Mouse (Mus musculus): ENCODE data around the gene Cabp4. TPM values are rescaled to one million over a fixed set of nuclear protein-coding genes. Genes with fewer than 3 reads are reported as not detected.

Gene Cabp4
- polyA plus RNA-seq, 1 experiment from 2014 or later: not detected

DNA sequence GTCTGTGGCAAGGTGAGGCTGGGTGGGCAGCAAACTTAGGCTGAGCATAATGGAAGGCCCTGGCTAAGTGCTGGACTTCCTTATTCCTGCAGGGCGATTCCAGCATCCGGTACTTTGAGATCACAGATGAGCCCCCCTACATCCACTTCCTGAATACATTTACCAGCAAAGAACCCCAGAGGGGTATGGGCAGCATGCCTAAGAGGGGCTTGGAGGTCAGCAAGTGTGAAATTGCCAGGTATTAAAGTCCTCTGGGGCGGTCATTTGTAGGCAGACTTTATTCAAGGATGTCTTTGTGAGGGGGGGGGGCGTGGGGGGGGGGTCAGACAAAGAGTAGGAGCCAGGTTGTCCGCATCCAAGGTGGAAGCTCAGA, 7.6 kb upstream of the Cabp4 start:
- 72% methylated on average over 5 of the region's 5 CpGs for WGBS
- DNase-seq (ENCODE audit: low spot score) (no peak), ATAC-seq (ENCODE audit: insufficient number of reproducible peaks, low FRiP score, low TSS enrichment, low read depth) (no peak)
- Histone ChIP-seq H3K4me3 (ENCODE audit: low read depth, low read length) (no peak overlapping the region), H3K27ac (replicated peaks; ENCODE audit: low read depth, low read length) (no peak overlapping the region), H3K27me3 (ENCODE audit: control insufficient read depth, insufficient read depth, low read length) (no peaks in the 10 kb centered on the region), H3K9me3 (ENCODE audit: control insufficient read depth, low read length) (no peaks in the 10 kb centered on the region), H3K9ac (ENCODE audit: low read length) (no peak overlapping the region), H3K36me3 (ENCODE audit: control insufficient read depth, insufficient read depth, low read length) (peaks cover 17% of the 10 kb centered on the region), H3K4me2 (ENCODE audit: low read depth, severe bottlenecking) (no peak overlapping the region), H3K4me1 (ENCODE audit: control insufficient read depth, insufficient read depth, low read length) (peaks cover 15% of the 10 kb centered on the region)

DNA sequence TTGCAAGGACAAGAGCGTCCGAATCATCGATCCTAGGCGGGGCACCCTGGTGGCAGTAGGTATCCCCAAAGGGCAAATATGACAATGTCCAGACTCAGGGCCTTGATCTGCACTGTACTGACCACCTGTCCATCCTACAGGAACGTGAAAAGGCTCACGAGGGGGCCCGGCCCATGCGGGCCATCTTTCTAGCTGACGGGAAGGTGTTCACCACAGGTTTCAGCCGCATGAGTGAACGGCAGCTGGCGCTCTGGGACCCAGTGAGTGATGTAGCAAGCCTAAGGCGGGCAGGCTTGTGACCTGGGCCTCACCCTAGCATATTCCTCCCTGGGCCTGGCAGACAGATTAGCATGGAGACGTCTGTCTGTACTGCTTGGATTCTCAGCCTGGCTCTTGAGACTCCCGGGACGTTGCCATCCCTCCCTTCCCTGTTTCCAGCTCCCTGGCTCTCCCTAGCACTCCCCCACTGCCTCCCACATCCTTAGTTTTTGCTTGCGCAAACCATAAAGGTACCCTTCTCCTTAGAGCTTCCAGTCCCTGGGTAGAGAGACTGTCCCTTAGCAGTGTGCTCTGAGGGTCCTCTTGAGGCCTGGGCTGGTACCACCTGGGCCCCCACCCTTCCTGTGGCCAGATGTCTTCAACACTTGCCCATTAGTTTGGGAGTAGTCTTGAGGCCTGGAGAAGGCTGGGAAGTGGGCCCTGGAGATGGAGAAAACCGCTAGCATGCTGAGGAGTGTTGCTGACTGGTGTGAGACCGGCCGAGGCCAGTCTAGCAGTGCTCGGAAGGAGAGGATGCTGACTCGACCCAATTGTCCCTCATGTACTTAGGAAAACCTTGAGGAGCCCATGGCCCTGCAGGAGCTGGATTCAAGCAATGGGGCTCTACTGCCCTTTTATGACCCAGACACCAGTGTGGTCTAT, 7.0 kb upstream of the Cabp4 start:
- DNase-seq (ENCODE audit: low spot score) (no peak), ATAC-seq (ENCODE audit: insufficient number of reproducible peaks, low FRiP score, low TSS enrichment, low read depth) (no peak)
- H3K4me2 ChIP-seq (ENCODE audit: low read depth, severe bottlenecking): no peak overlapping the region
- H3K4me1 ChIP-seq (ENCODE audit: control insufficient read depth, insufficient read depth, low read length): peaks cover 15% of the 10 kb centered on the region
- 91% methylated on average over 22 of the region's 22 CpGs for WGBS
- H3K36me3 ChIP-seq (ENCODE audit: control insufficient read depth, insufficient read depth, low read length): peaks cover 11% of the 10 kb centered on the region
- no peak overlapping the region for H3K9ac ChIP-seq (ENCODE audit: low read length)
- no peak overlapping the region for H3K4me3 ChIP-seq (ENCODE audit: low read depth, low read length)
- H3K9me3 ChIP-seq (ENCODE audit: control insufficient read depth, low read length): no peaks in the 10 kb centered on the region
- H3K27me3 ChIP-seq (ENCODE audit: control insufficient read depth, insufficient read depth, low read length): no peaks in the 10 kb centered on the region
- no peak overlapping the region for H3K27ac ChIP-seq (replicated peaks; ENCODE audit: low read depth, low read length)

DNA sequence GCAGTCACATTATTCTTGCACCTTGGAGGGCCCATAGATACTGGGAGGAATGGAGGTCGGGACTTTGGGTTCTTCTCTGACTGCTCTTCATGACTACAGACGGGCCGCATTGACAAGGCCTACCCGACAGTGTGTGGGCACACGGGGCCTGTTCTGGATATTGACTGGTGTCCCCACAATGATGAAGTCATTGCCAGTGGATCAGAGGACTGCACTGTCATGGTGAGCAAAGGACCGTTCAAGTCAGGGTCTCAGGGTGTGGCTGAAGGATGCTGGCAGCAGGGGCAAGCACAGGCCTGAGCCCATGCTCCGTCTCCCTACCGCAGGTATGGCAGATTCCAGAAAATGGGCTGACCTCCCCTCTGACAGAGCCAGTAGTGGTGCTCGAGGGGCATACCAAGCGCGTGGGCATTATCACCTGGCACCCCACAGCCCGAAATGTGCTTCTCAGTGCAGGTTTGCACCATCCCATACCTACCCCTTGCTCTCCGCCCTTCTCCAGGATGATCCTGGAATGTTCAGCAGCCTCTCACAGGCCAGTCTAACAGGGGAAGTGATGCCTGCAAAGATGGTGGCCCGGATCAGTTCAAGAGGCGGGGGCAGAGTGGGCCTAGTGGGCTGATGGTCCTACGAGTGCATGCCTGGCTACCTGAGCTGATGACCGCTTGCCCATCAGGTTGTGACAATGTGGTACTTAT, 6.1 kb upstream of the Cabp4 start:
- H3K4me2 ChIP-seq (ENCODE audit: low read depth, severe bottlenecking): no peak overlapping the region
- peaks cover 11% of the 10 kb centered on the region for H3K36me3 ChIP-seq (ENCODE audit: control insufficient read depth, insufficient read depth, low read length)
- no peak overlapping the region for H3K27ac ChIP-seq (replicated peaks; ENCODE audit: low read depth, low read length)
- no peak for ATAC-seq (ENCODE audit: insufficient number of reproducible peaks, low FRiP score, low TSS enrichment, low read depth)
- H3K27me3 ChIP-seq (ENCODE audit: control insufficient read depth, insufficient read depth, low read length): no peaks in the 10 kb centered on the region
- H3K9me3 ChIP-seq (ENCODE audit: control insufficient read depth, low read length): no peaks in the 10 kb centered on the region
- DNase-seq (ENCODE audit: low spot score): no peak
- H3K4me3 ChIP-seq (ENCODE audit: low read depth, low read length): no peak overlapping the region
- WGBS: 96% methylated on average over 17 of the region's 17 CpGs
- peaks cover 15% of the 10 kb centered on the region for H3K4me1 ChIP-seq (ENCODE audit: control insufficient read depth, insufficient read depth, low read length)
- H3K9ac ChIP-seq (ENCODE audit: low read length): no peak overlapping the region

DNA sequence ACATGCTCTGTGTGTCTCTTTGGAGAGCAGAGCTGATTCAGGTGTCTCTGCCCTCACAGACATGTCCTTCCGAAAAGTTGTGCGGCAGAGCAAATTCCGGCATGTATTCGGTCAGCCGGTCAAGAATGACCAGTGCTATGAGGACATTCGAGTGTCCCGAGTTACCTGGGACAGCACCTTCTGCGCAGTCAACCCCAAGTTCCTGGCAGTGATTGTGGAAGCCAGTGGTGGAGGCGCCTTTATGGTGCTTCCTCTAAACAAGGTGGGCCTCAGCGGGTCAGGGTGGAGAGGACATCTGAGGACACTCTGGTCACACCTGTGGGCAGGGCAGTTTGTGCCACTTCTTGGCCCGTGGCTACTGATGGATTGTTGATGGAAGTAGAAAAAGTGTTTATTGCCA, 5.5 kb upstream of the Cabp4 start:
- Histone ChIP-seq H3K27ac (replicated peaks; ENCODE audit: low read depth, low read length) (no peak overlapping the region), H3K4me1 (ENCODE audit: control insufficient read depth, insufficient read depth, low read length) (peaks cover 15% of the 10 kb centered on the region), H3K9ac (ENCODE audit: low read length) (peak overlapping the region; percentile 85), H3K27me3 (ENCODE audit: control insufficient read depth, insufficient read depth, low read length) (no peaks in the 10 kb centered on the region), H3K4me2 (ENCODE audit: low read depth, severe bottlenecking) (peak overlapping the region; percentile 90), H3K4me3 (ENCODE audit: low read depth, low read length) (peak overlapping the region; percentile 86), H3K9me3 (ENCODE audit: control insufficient read depth, low read length) (no peaks in the 10 kb centered on the region), H3K36me3 (ENCODE audit: control insufficient read depth, insufficient read depth, low read length) (peaks cover 11% of the 10 kb centered on the region)
- DNase-seq (ENCODE audit: low spot score) (no peak), ATAC-seq (ENCODE audit: insufficient number of reproducible peaks, low FRiP score, low TSS enrichment, low read depth) (no peak)
- 82% methylated on average over 11 of the region's 11 CpGs for WGBS

DNA sequence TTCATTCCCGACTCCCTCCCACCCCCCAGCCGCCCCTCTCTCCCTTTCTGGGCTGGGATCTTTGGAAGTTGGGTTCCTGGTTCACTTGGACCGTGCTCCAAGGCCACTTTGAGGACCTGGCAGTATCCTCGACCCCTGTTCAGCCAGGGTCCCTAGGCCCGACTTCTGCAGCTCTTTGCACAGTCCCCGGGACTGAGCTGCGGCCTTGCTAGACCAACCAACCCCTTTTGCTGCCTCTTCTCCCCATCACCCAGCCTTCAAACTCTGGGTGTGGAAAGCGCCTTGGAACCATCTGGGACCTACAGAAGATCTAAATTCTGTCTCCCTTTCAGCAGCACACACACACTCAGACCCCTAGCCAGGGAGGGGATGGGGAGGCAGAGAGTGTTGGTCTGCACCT, 5.0 kb upstream of the Cabp4 start:
- peak overlapping the region; percentile 90 for H3K4me2 ChIP-seq (ENCODE audit: low read depth, severe bottlenecking)
- ATAC-seq (ENCODE audit: insufficient number of reproducible peaks, low FRiP score, low TSS enrichment, low read depth) (no peak), DNase-seq (ENCODE audit: low spot score) (no peak)
- H3K9me3 ChIP-seq (ENCODE audit: control insufficient read depth, low read length): no peaks in the 10 kb centered on the region
- H3K27me3 ChIP-seq (ENCODE audit: control insufficient read depth, insufficient read depth, low read length): no peaks in the 10 kb centered on the region
- peak overlapping the region; percentile 85 for H3K9ac ChIP-seq (ENCODE audit: low read length)
- 4% methylated on average over 8 of the region's 8 CpGs for WGBS
- H3K4me1 ChIP-seq (ENCODE audit: control insufficient read depth, insufficient read depth, low read length): peaks cover 15% of the 10 kb centered on the region
- H3K4me3 ChIP-seq (ENCODE audit: low read depth, low read length): peak overlapping the region; percentile 86
- H3K27ac ChIP-seq (replicated peaks; ENCODE audit: low read depth, low read length): 0 out of 2 replicates have a peak overlapping the region, but pooled peaks have one; percentile 36
- H3K36me3 ChIP-seq (ENCODE audit: control insufficient read depth, insufficient read depth, low read length): peaks cover 11% of the 10 kb centered on the region

DNA sequence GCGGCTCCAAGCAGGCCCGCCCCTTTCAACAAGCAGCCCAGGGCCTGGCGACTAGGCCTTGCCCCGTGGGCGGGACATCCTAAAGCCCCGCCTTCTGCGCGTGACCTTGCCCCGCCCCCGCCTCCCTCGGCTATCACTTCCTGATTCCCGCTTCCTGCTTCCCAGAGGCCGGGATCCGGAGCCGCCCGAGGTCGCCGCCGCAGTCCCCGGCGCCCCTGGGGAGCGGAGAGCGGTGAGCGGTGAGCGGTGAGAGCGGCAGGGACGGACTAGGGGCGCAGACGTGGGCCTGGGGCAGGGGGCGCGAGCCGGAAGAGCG, 4.6 kb upstream of the Cabp4 start, which contains the start of gene Coro1b:
Gene Coro1b, plus strand, starts transcription at position 129 of the 316 bp plus-strand sequence.
- H3K9me3 ChIP-seq (ENCODE audit: control insufficient read depth, low read length): no peaks in the 10 kb centered on the region
- H3K4me1 ChIP-seq (ENCODE audit: control insufficient read depth, insufficient read depth, low read length): peaks cover 15% of the 10 kb centered on the region
- 0 out of 2 replicates have a peak within 1 kb of the TSS, but pooled peaks have one; percentile 36 for H3K27ac ChIP-seq (replicated peaks; ENCODE audit: low read depth, low read length)
- under 1% methylated on average over 20 of the region's 33 CpGs for WGBS
- ATAC-seq (ENCODE audit: insufficient number of reproducible peaks, low FRiP score, low TSS enrichment, low read depth) (peak; percentile 92), DNase-seq (ENCODE audit: low spot score) (peak; percentile 98)
- H3K27me3 ChIP-seq (ENCODE audit: control insufficient read depth, insufficient read depth, low read length): no peaks in the 10 kb centered on the region
- peak within 1 kb of the TSS; percentile 90 for H3K4me2 ChIP-seq (ENCODE audit: low read depth, severe bottlenecking)
- peaks cover 11% of the 10 kb centered on the region for H3K36me3 ChIP-seq (ENCODE audit: control insufficient read depth, insufficient read depth, low read length)
- peak within 1 kb of the TSS; percentile 86 for H3K4me3 ChIP-seq (ENCODE audit: low read depth, low read length)
- peak within 1 kb of the TSS; percentile 85 for H3K9ac ChIP-seq (ENCODE audit: low read length)

DNA sequence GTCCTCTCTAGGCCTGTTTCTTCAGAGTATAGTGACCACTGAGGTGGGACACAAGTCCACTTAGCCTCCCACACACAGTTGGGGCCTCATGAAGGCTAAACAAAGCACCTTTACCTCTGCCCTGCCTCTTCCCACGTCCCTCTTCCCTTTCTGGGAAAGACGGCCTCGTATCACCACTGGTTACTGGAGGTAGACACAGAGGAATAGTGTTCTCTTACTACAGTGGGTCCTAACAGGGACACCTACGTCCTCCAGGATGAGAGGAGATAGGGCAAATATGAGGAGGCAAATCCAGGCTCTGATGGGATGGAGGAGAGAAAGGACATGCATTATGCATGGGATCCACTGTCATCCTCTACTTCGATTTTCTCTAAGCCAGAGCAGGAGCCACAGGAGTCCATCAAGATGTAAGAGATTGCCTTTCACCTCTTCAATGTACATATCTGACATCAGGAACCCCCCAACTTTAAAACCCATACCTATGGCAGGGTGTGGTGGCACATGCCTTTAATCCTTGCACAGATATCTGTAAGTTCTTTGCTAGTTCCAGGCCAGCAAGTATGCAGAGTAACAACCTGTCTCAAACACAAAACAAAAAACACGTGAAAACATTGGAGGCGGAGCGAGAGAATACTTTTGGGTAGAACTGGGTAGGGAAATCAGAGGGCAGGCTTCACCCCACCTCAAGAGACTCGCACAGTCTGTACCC, 4.1 kb upstream of the Cabp4 start:
- no peak for DNase-seq (ENCODE audit: low spot score)
- 41% methylated on average over 9 of the region's 9 CpGs for WGBS

DNA sequence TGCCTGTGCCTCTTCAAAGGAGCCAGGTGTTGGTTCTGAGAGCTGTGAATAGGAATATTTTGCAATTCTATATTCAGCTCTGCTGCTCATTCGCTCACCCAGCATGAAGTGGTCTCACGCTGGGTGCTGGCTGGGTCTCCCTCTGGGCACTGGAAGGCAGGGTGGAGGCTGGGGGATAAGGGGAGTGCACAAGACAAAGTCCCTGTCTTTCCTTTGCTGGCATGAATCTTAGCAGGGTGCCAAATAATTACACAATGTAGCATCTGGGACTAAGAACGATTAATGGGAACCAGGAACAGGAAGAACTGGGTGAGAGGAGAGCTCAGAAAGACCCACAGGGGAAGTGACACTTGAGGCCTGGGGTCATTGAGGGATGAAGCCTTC, 3.2 kb upstream of the Cabp4 start:
- no peak for ATAC-seq (ENCODE audit: insufficient number of reproducible peaks, low FRiP score, low TSS enrichment, low read depth)

More for the DNA sequence above, 4.1 kb upstream of the Cabp4 start:
- Histone ChIP-seq H3K4me3 (ENCODE audit: low read depth, low read length) (peak overlapping the region; percentile 86), H3K27ac (replicated peaks; ENCODE audit: low read depth, low read length) (no peak overlapping the region), H3K4me1 (ENCODE audit: control insufficient read depth, insufficient read depth, low read length) (peaks cover 15% of the 10 kb centered on the region), H3K9me3 (ENCODE audit: control insufficient read depth, low read length) (no peaks in the 10 kb centered on the region), H3K4me2 (ENCODE audit: low read depth, severe bottlenecking) (peak overlapping the region; percentile 90), H3K9ac (ENCODE audit: low read length) (peak overlapping the region; percentile 85), H3K27me3 (ENCODE audit: control insufficient read depth, insufficient read depth, low read length) (no peaks in the 10 kb centered on the region), H3K36me3 (ENCODE audit: control insufficient read depth, insufficient read depth, low read length) (peaks cover 11% of the 10 kb centered on the region)
- no peak for ATAC-seq (ENCODE audit: insufficient number of reproducible peaks, low FRiP score, low TSS enrichment, low read depth)

More for the DNA sequence above, 3.2 kb upstream of the Cabp4 start:
- H3K9me3 ChIP-seq (ENCODE audit: control insufficient read depth, low read length): no peaks in the 10 kb centered on the region
- H3K9ac ChIP-seq (ENCODE audit: low read length): no peak overlapping the region
- H3K27me3 ChIP-seq (ENCODE audit: control insufficient read depth, insufficient read depth, low read length): no peaks in the 10 kb centered on the region
- no peak overlapping the region for H3K27ac ChIP-seq (replicated peaks; ENCODE audit: low read depth, low read length)
- peaks cover 10% of the 10 kb centered on the region for H3K36me3 ChIP-seq (ENCODE audit: control insufficient read depth, insufficient read depth, low read length)
- no peak overlapping the region for H3K4me2 ChIP-seq (ENCODE audit: low read depth, severe bottlenecking)
- peaks cover 15% of the 10 kb centered on the region for H3K4me1 ChIP-seq (ENCODE audit: control insufficient read depth, insufficient read depth, low read length)
- 60% methylated on average over 3 of the region's 3 CpGs for WGBS
- no peak overlapping the region for H3K4me3 ChIP-seq (ENCODE audit: low read depth, low read length)
- no peak for DNase-seq (ENCODE audit: low spot score)

Data from limb, embryonic 11.5 days (tissue).